Mouse (Mus musculus): ENCODE results near the gene Scn8a. TPM values are rescaled to one million over a fixed set of nuclear protein-coding genes. Genes with fewer than 3 reads are reported as not detected.

Gene Scn8a
- total and polyA plus RNA-seq, 3 experiments = 0.02 TPM; not detected in 2

DNA sequence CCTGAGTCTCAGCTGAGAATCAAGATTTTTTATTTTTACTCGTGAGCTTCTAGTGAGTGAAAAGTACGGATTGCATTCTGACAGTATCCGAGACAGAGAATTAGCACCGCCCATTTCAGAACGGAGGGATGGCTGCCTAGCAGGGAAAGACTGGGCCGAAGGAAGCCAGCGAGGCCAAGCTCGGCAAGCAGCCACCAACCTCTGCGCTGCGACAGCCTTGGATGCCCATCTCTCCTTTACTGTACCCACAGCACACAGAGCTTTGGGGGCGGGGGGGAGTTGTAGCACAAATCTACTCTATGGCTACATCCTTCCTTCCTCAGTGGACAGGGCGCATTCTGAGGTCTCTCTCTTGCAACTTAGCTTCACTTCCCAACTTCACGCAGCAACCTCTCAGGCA, 78.7 kb downstream of the Scn8a start:
- no peak for TF ChIP-seq CTCF (IDR thresholded peaks at IDR 0.05)
- no peak for TF ChIP-seq EP300 (IDR thresholded peaks at IDR 0.05; ENCODE audit: insufficient read depth, low read depth, low read length)
- no peak for TF ChIP-seq POLR2A (IDR thresholded peaks at IDR 0.05; ENCODE audit: insufficient read depth, low read depth, low read length)
- no peak overlapping the region for H3K9ac ChIP-seq (ENCODE audit: low read depth, low read length)
- H3K36me3 ChIP-seq (ENCODE audit: control insufficient read depth, insufficient read depth, low read length) = no peaks in the 10 kb centered on the region
- no peaks in the 10 kb centered on the region for H3K79me2 ChIP-seq (replicated peaks; ENCODE audit: control insufficient read depth, insufficient read depth, low read length)
- intact Hi-C loops (cut with DNase I) = no loop called here
- WGBS = 85% methylated on average over 13 of the region's 13 CpGs
- DNase-seq = no peak
- no peaks in the 10 kb centered on the region; the same call in 1 of the 2 replicates for H3K27me3 ChIP-seq (ENCODE audit: control insufficient read depth, insufficient read depth, low read length)
- no peak overlapping the region for H3K27ac ChIP-seq
- no peaks in the 10 kb centered on the region for H3K4me1 ChIP-seq (ENCODE audit: control insufficient read depth, insufficient read depth, low read length)
- H3K4me3 ChIP-seq = no peak overlapping the region

DNA sequence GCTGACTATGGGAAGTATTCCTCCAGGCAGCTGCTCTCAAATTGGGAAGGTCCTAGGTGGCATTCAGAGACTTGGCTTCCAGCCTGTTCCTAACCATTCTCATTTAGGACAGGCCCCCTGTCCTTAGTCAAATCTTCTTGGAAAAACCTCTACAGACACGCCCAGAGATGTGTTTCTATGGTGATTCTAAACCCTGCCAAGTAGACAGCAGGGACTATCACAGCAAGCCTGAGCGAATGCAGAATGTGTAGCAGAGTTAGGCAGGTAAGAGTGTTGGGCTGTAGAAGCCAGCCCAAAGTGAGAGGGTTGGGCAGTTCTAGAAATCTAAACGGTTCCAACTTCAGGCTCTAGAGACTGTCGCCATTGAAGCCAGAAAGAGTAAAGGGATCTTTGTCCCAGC, 79.5 kb downstream of the Scn8a start:
- no peak for TF ChIP-seq CTCF (IDR thresholded peaks at IDR 0.05)
- no peak for TF ChIP-seq POLR2A (IDR thresholded peaks at IDR 0.05; ENCODE audit: insufficient read depth, low read depth, low read length)
- no peak for TF ChIP-seq EP300 (IDR thresholded peaks at IDR 0.05; ENCODE audit: insufficient read depth, low read depth, low read length)
- H3K27me3 ChIP-seq (ENCODE audit: control insufficient read depth, insufficient read depth, low read length) = no peaks in the 10 kb centered on the region; the same call in 1 of the 2 replicates
- H3K79me2 ChIP-seq (replicated peaks; ENCODE audit: control insufficient read depth, insufficient read depth, low read length) = no peaks in the 10 kb centered on the region
- no peak for DNase-seq
- H3K27ac ChIP-seq = no peak overlapping the region
- 69% methylated on average over 4 of the region's 4 CpGs for WGBS
- H3K4me1 ChIP-seq (ENCODE audit: control insufficient read depth, insufficient read depth, low read length) = no peaks in the 10 kb centered on the region
- H3K4me3 ChIP-seq = no peak overlapping the region
- intact Hi-C loops (cut with DNase I) = no loop called here
- H3K36me3 ChIP-seq (ENCODE audit: control insufficient read depth, insufficient read depth, low read length) = no peaks in the 10 kb centered on the region
- no peak overlapping the region for H3K9ac ChIP-seq (ENCODE audit: low read depth, low read length)

GRCm38 (mm10) chr15:100951491-100951890, 81.8 kb downstream of the Scn8a start:
- intact Hi-C loops (cut with DNase I) = no loop called here
- WGBS = 77% methylated on average over 10 of the region's 10 CpGs
- TF ChIP-seq CTCF (IDR thresholded peaks at IDR 0.05) (no peak), POLR2A (IDR thresholded peaks at IDR 0.05; ENCODE audit: insufficient read depth, low read depth, low read length) (no peak), EP300 (IDR thresholded peaks at IDR 0.05; ENCODE audit: insufficient read depth, low read depth, low read length) (no peak)

GRCm38 (mm10) chr15:100952292-100952691, 82.6 kb downstream of the Scn8a start:
- no peaks in the 10 kb centered on the region for H3K79me2 ChIP-seq (replicated peaks; ENCODE audit: control insufficient read depth, insufficient read depth, low read length)
- H3K4me1 ChIP-seq (ENCODE audit: control insufficient read depth, insufficient read depth, low read length) = no peaks in the 10 kb centered on the region
- no peaks in the 10 kb centered on the region; the same call in 1 of the 2 replicates for H3K27me3 ChIP-seq (ENCODE audit: control insufficient read depth, insufficient read depth, low read length)
- H3K9ac ChIP-seq (ENCODE audit: low read depth, low read length) = no peak overlapping the region
- TF ChIP-seq POLR2A (IDR thresholded peaks at IDR 0.05; ENCODE audit: insufficient read depth, low read depth, low read length) (no peak), CTCF (IDR thresholded peaks at IDR 0.05) (no peak), EP300 (IDR thresholded peaks at IDR 0.05; ENCODE audit: insufficient read depth, low read depth, low read length) (no peak)
- H3K36me3 ChIP-seq (ENCODE audit: control insufficient read depth, insufficient read depth, low read length) = no peaks in the 10 kb centered on the region
- intact Hi-C loops (cut with DNase I) = no loop called here
- no peak for DNase-seq
- no peak overlapping the region for H3K27ac ChIP-seq
- 75% methylated on average over 2 of the region's 2 CpGs for WGBS
- no peak overlapping the region for H3K4me3 ChIP-seq

More at GRCm38 (mm10) chr15:100951491-100951890, 81.8 kb downstream of the Scn8a start:
- H3K9ac ChIP-seq (ENCODE audit: low read depth, low read length) = no peak overlapping the region
- H3K4me1 ChIP-seq (ENCODE audit: control insufficient read depth, insufficient read depth, low read length) = no peaks in the 10 kb centered on the region
- no peak overlapping the region for H3K27ac ChIP-seq
- H3K79me2 ChIP-seq (replicated peaks; ENCODE audit: control insufficient read depth, insufficient read depth, low read length) = no peaks in the 10 kb centered on the region
- no peak for DNase-seq
- H3K36me3 ChIP-seq (ENCODE audit: control insufficient read depth, insufficient read depth, low read length) = no peaks in the 10 kb centered on the region
- H3K27me3 ChIP-seq (ENCODE audit: control insufficient read depth, insufficient read depth, low read length) = no peaks in the 10 kb centered on the region; the same call in 1 of the 2 replicates
- H3K4me3 ChIP-seq = no peak overlapping the region

- Histone ChIP-seq H3K9ac (ENCODE audit: low read depth, low read length) (no peak overlapping the region), H3K27me3 (ENCODE audit: control insufficient read depth, insufficient read depth, low read length) (no peaks in the 10 kb centered on the region; the same call in 1 of the 2 replicates), H3K79me2 (replicated peaks; ENCODE audit: control insufficient read depth, insufficient read depth, low read length) (no peaks in the 10 kb centered on the region), H3K36me3 (ENCODE audit: control insufficient read depth, insufficient read depth, low read length) (no peaks in the 10 kb centered on the region), H3K4me3 (no peak overlapping the region), H3K27ac (no peak overlapping the region), H3K4me1 (ENCODE audit: control insufficient read depth, insufficient read depth, low read length) (no peaks in the 10 kb centered on the region)
- intact Hi-C loops (cut with DNase I) = no loop called here
- no peak for TF ChIP-seq EP300 (IDR thresholded peaks at IDR 0.05; ENCODE audit: insufficient read depth, low read depth, low read length)
- TF ChIP-seq POLR2A (IDR thresholded peaks at IDR 0.05; ENCODE audit: insufficient read depth, low read depth, low read length) = no peak
- TF ChIP-seq CTCF (IDR thresholded peaks at IDR 0.05) = no peak
- DNase-seq = no peak
- 56% methylated on average over 8 of the region's 8 CpGs for WGBS
These were observed 83.2 kb downstream of the Scn8a start for GRCm38 (mm10) chr15:100952854-100953253.

- H3K27me3 ChIP-seq (ENCODE audit: control insufficient read depth, insufficient read depth, low read length) = no peaks in the 10 kb centered on the region; the same call in 1 of the 2 replicates
- H3K79me2 ChIP-seq (replicated peaks; ENCODE audit: control insufficient read depth, insufficient read depth, low read length) = no peaks in the 10 kb centered on the region
- no peaks in the 10 kb centered on the region for H3K4me1 ChIP-seq (ENCODE audit: control insufficient read depth, insufficient read depth, low read length)
- no peak overlapping the region for H3K9ac ChIP-seq (ENCODE audit: low read depth, low read length)
- H3K36me3 ChIP-seq (ENCODE audit: control insufficient read depth, insufficient read depth, low read length) = no peaks in the 10 kb centered on the region
- intact Hi-C loops (cut with DNase I) = no loop called here
- no peak for TF ChIP-seq EP300 (IDR thresholded peaks at IDR 0.05; ENCODE audit: insufficient read depth, low read depth, low read length)
- no peak for TF ChIP-seq CTCF (IDR thresholded peaks at IDR 0.05)
- TF ChIP-seq POLR2A (IDR thresholded peaks at IDR 0.05; ENCODE audit: insufficient read depth, low read depth, low read length) = no peak
- WGBS = 75% methylated on average over 7 of the region's 7 CpGs
- no peak for DNase-seq
- no peak overlapping the region for H3K27ac ChIP-seq
- no peak overlapping the region for H3K4me3 ChIP-seq
These were observed 84.3 kb downstream of the Scn8a start for GRCm38 (mm10) chr15:100953955-100954354.

All from heart, adult 2 months (tissue).